Mouse (Mus musculus) kidney, embryonic 14.5 days (tissue): ENCODE measurements around the gene Actl7a. TPM values are rescaled to one million over a fixed set of nuclear protein-coding genes. Genes with fewer than 3 reads are reported as not detected.

Experiments used
- ATAC-seq: fragments of 200-750 bp; cut with Nextera tagmentation; 2 replicates; pipeline ENCODE4 v1.8.0; 2017; ENCODE audit warnings: moderate number of reproducible peaks, mild to moderate bottlenecking, moderate TSS enrichment, moderate library complexity; ENCODE audit not compliant: low FRiP score, low TSS enrichment
- H3K27ac ChIP-seq: fragments of 300-500 bp; sonication (generic); 2 replicates; pipeline ENCODE4 v1.5.1; 2014; ENCODE audit warnings: low read depth, mild to moderate bottlenecking, low read length, moderate library complexity, mixed read lengths
- H3K27me3 ChIP-seq: fragments of 300-500 bp; sonication (generic); 2 replicates; pipeline ENCODE4 v1.6.1; 2014; ENCODE audit warnings: mild to moderate bottlenecking, low read length; ENCODE audit not compliant: control insufficient read depth, insufficient read depth
- H3K36me3 ChIP-seq: fragments of 300-500 bp; sonication (generic); 2 replicates; pipeline ENCODE4 v1.6.1; 2014; ENCODE audit warnings: low read length, mixed read lengths; ENCODE audit not compliant: control insufficient read depth, insufficient read depth
- H3K4me1 ChIP-seq: fragments of 300-500 bp; sonication (generic); 2 replicates; pipeline ENCODE4 v1.6.1; 2014; ENCODE audit warnings: low read length, mixed read lengths; ENCODE audit not compliant: control insufficient read depth, insufficient read depth
- H3K4me2 ChIP-seq: fragments of 300-500 bp; sonication (generic); replicated peaks from 2 replicates; pipeline ENCODE4 v1.6.1; 2014; ENCODE audit warnings: low read depth, mild to moderate bottlenecking, low read length
- H3K4me3 ChIP-seq: fragments of 300-500 bp; sonication (generic); 2 replicates; pipeline ENCODE4 v1.5.1; 2014; ENCODE audit warnings: mild to moderate bottlenecking, low read length
- H3K9ac ChIP-seq: fragments of 300-500 bp; sonication (generic); 2 replicates; pipeline ENCODE4 v1.6.1; 2014; ENCODE audit warnings: low read depth, mild to moderate bottlenecking, low read length, moderate library complexity
- H3K9me3 ChIP-seq: fragments of 300-500 bp; sonication (generic); 2 replicates; pipeline ENCODE4 v1.6.1; 2016; ENCODE audit warnings: low read length; ENCODE audit not compliant: control insufficient read depth
- WGBS: fragments of 180-500 bp; shearing (Covaris S2); extraction: QIAGEN DNeasy Blood & Tissue Kit; methylation state at CpG from one replicate; pipeline ENCODE4 v1.1.7; 2014; 5-methylcytosine and 5-hydroxymethylcytosine counted together
- polyA plus RNA-seq: library from polyadenylated mRNA; unstranded; fragments of >200 nt; fragmentation: Nextera tagmentation; extraction: Ambion mirVana; gene quantifications from 2 replicates; pipeline ENCODE4 v1.2.1, GENCODE M21; 2014

Actl7a gene
- polyA plus RNA-seq, 1 experiment from 2014 or later = not detected

- 83% methylated on average over 2 of the region's 2 CpGs for WGBS
- Histone ChIP-seq H3K9me3 (no peaks in the 10 kb centered on the region), H3K36me3 (peaks cover 29% of the 10 kb centered on the region), H3K4me1 (no peaks in the 10 kb centered on the region), H3K9ac (no peak overlapping the region), H3K4me2 (no peak overlapping the region), H3K4me3 (no peak overlapping the region), H3K27me3 (no peaks in the 10 kb centered on the region), H3K27ac (no peak overlapping the region)
- no peak for ATAC-seq
These were observed 3.1 kb downstream of the Actl7a start for GRCm38 (mm10) chr4:56746345-56746744.

GRCm38 (mm10) chr4:56747456-56747855 lies 4.2 kb downstream of the Actl7a start:
- 96% methylated on average over 9 of the region's 9 CpGs for WGBS
- no peaks in the 10 kb centered on the region for H3K27me3 ChIP-seq
- no peak overlapping the region for H3K4me2 ChIP-seq
- H3K36me3 ChIP-seq = peaks cover 37% of the 10 kb centered on the region
- no peaks in the 10 kb centered on the region for H3K4me1 ChIP-seq
- H3K4me3 ChIP-seq = no peak overlapping the region
- no peak overlapping the region for H3K27ac ChIP-seq
- no peak overlapping the region for H3K9ac ChIP-seq
- no peaks in the 10 kb centered on the region for H3K9me3 ChIP-seq
- no peak for ATAC-seq

- no peak overlapping the region for H3K4me2 ChIP-seq
- no peaks in the 10 kb centered on the region for H3K9me3 ChIP-seq
- H3K36me3 ChIP-seq = peaks cover 91% of the 10 kb centered on the region
- H3K27ac ChIP-seq = no peak overlapping the region
- ATAC-seq = no peak
- H3K4me1 ChIP-seq = no peaks in the 10 kb centered on the region
- H3K9ac ChIP-seq = no peak overlapping the region
- no peaks in the 10 kb centered on the region for H3K27me3 ChIP-seq
- no peak overlapping the region for H3K4me3 ChIP-seq
- 93% methylated on average over 5 of the region's 5 CpGs for WGBS
These were observed 12.8 kb downstream of the Actl7a start for GRCm38 (mm10) chr4:56756021-56756420.

- Histone ChIP-seq H3K4me3 (no peak overlapping the region), H3K4me2 (no peak overlapping the region), H3K27ac (no peak overlapping the region), H3K9me3 (no peaks in the 10 kb centered on the region), H3K36me3 (peaks cover 91% of the 10 kb centered on the region), H3K27me3 (no peaks in the 10 kb centered on the region), H3K4me1 (no peaks in the 10 kb centered on the region), H3K9ac (no peak overlapping the region)
- WGBS = 93% methylated on average over 10 of the region's 10 CpGs
- ATAC-seq = no peak
These were observed 13.9 kb downstream of the Actl7a start for GRCm38 (mm10) chr4:56756966-56757600.

GRCm38 (mm10) chr4:56757693-56758092 lies 14.5 kb downstream of the Actl7a start:
- Histone ChIP-seq H3K36me3 (peaks cover 92% of the 10 kb centered on the region), H3K4me1 (no peaks in the 10 kb centered on the region), H3K9ac (no peak overlapping the region), H3K4me2 (no peak overlapping the region), H3K27me3 (no peaks in the 10 kb centered on the region), H3K27ac (no peak overlapping the region), H3K9me3 (no peaks in the 10 kb centered on the region), H3K4me3 (no peak overlapping the region)
- 100% methylated on average over 1 of the region's 1 CpGs for WGBS
- no peak for ATAC-seq

GRCm38 (mm10) chr4:56767861-56768284 lies 24.7 kb downstream of the Actl7a start:
- H3K4me2 ChIP-seq = no peak overlapping the region
- H3K9ac ChIP-seq = no peak overlapping the region
- 82% methylated on average over 5 of the region's 5 CpGs for WGBS
- peaks cover 85% of the 10 kb centered on the region for H3K36me3 ChIP-seq
- H3K4me3 ChIP-seq = no peak overlapping the region
- no peaks in the 10 kb centered on the region for H3K4me1 ChIP-seq
- H3K9me3 ChIP-seq = no peaks in the 10 kb centered on the region
- H3K27ac ChIP-seq = no peak overlapping the region
- no peak for ATAC-seq
- H3K27me3 ChIP-seq = no peaks in the 10 kb centered on the region

- H3K9me3 ChIP-seq = no peaks in the 10 kb centered on the region
- no peak overlapping the region for H3K9ac ChIP-seq
- WGBS = 93% methylated on average over 7 of the region's 7 CpGs
- no peak overlapping the region for H3K4me3 ChIP-seq
- peaks cover 93% of the 10 kb centered on the region for H3K36me3 ChIP-seq
- H3K4me2 ChIP-seq = no peak overlapping the region
- H3K27ac ChIP-seq = no peak overlapping the region
- no peak for ATAC-seq
- no peaks in the 10 kb centered on the region for H3K27me3 ChIP-seq
- H3K4me1 ChIP-seq = no peaks in the 10 kb centered on the region
These were observed 25.7 kb downstream of the Actl7a start for GRCm38 (mm10) chr4:56768913-56769312.

- 68% methylated on average over 1 of the region's 1 CpGs for WGBS
- peaks cover 88% of the 10 kb centered on the region for H3K36me3 ChIP-seq
- H3K4me2 ChIP-seq = no peak overlapping the region
- H3K27ac ChIP-seq = no peak overlapping the region
- H3K9me3 ChIP-seq = no peaks in the 10 kb centered on the region
- H3K4me3 ChIP-seq = no peak overlapping the region
- no peak for ATAC-seq
- H3K4me1 ChIP-seq = no peaks in the 10 kb centered on the region
- no peaks in the 10 kb centered on the region for H3K27me3 ChIP-seq
- no peak overlapping the region for H3K9ac ChIP-seq
These were observed 27.9 kb downstream of the Actl7a start for GRCm38 (mm10) chr4:56771065-56771464.

GRCm38 (mm10) chr4:56791373-56791772 lies 48.2 kb downstream of the Actl7a start:
- no peak for ATAC-seq
- no peak overlapping the region for H3K9ac ChIP-seq
- no peak overlapping the region for H3K27ac ChIP-seq
- no peaks in the 10 kb centered on the region for H3K4me1 ChIP-seq
- H3K27me3 ChIP-seq = no peaks in the 10 kb centered on the region
- no peaks in the 10 kb centered on the region for H3K9me3 ChIP-seq
- no peak overlapping the region for H3K4me3 ChIP-seq
- H3K36me3 ChIP-seq = peaks cover 92% of the 10 kb centered on the region
- no peak overlapping the region for H3K4me2 ChIP-seq
- WGBS = 60% methylated on average over 1 of the region's 1 CpGs
